Mouse (Mus musculus): Measurements from ENCODE around the gene Stag3.

GRCm38 (mm10) chr5:138262582-138263240 is 17.3 kb upstream of the Stag3 start:
- TF ChIP-seq CTCF (IDR thresholded peaks at IDR 0.05; ENCODE audit: low read depth, low read length) = no peak
- no peak for TF ChIP-seq POLR2A (IDR thresholded peaks at IDR 0.05; ENCODE audit: borderline replicate concordance, low read depth, low read length)
